Mouse (Mus musculus): ENCODE data around the gene Adgrf1. TPM values are rescaled to one million over a fixed set of nuclear protein-coding genes. Genes with fewer than 3 reads are reported as not detected.

Gene Adgrf1
- polyA plus RNA-seq, 1 experiment: not detected

- Histone ChIP-seq H3K4me3 (no peak overlapping the region), H3K4me2 (ENCODE audit: low read depth) (no peak overlapping the region), H3K79me2 (ENCODE audit: control insufficient read depth, insufficient read depth) (no peaks in the 10 kb centered on the region), H3K27me3 (ENCODE audit: control insufficient read depth, insufficient read depth, insufficient read length) (no peaks in the 10 kb centered on the region), H3K36me3 (ENCODE audit: control insufficient read depth, insufficient read depth) (no peaks in the 10 kb centered on the region), H3ac (ENCODE audit: control insufficient read depth, insufficient read length) (no peak overlapping the region)
- no peak for TF ChIP-seq POLR2AphosphoS2 (IDR thresholded peaks at IDR 0.05; ENCODE audit: insufficient read length, low read depth)
- TF ChIP-seq TCF12 (IDR thresholded peaks at IDR 0.05; ENCODE audit: insufficient read depth, poor library complexity, severe bottlenecking): no peak
- no peak for TF ChIP-seq MYOD1 (IDR thresholded peaks at IDR 0.05; ENCODE audit: control insufficient read depth in 1 of 3, insufficient read length in 2 of 3, low read depth in 2 of 3)
- TF ChIP-seq TCF3 (IDR thresholded peaks at IDR 0.05; ENCODE audit: insufficient read length, low read depth): no peak
- no peak for TF ChIP-seq MYOG (IDR thresholded peaks at IDR 0.05; ENCODE audit: control insufficient read depth in 1 of 3, insufficient read depth in 1 of 3, insufficient read length in 2 of 3, low read depth in 2 of 3)
- TF ChIP-seq MAX (IDR thresholded peaks at IDR 0.05; ENCODE audit: low read depth): no peak
- TF ChIP-seq POLR2A (IDR thresholded peaks at IDR 0.05; ENCODE audit: insufficient read length, low read depth): no peak
- no peak for TF ChIP-seq E2F4 (IDR thresholded peaks at IDR 0.05; ENCODE audit: insufficient read depth)
- TF ChIP-seq REST (IDR thresholded peaks at IDR 0.05; ENCODE audit: insufficient read depth, insufficient read length): no peak
- no peak for TF ChIP-seq SRF (IDR thresholded peaks at IDR 0.05; ENCODE audit: control insufficient read depth, insufficient read length, low read depth)
- no peak for TF ChIP-seq USF1 (IDR thresholded peaks at IDR 0.05; ENCODE audit: low read depth)
- no peak for TF ChIP-seq CEBPB (IDR thresholded peaks at IDR 0.05; ENCODE audit: insufficient read depth, poor library complexity, severe bottlenecking)
These were observed 4.2 kb upstream of the Adgrf1 start for GRCm38 (mm10) chr17:43265944-43266343.

DNA sequence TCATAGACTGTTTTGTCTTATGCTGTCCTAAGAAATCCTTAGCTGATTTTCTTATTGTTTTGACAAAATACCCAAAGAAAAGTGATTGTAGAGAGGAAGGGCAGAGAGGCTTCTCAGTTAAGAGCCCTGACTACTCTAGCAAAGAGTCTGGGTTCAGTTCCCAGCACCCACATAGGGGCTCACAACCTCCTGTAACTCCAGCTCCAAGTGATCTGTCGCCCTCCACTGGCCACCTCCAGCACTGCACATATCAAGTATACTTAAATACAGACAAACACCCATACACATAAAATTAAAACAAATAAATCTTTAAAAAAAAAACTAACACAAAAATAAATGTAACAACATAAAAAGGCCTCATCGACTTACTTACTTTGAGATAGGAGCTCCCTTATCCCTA lies 3.5 kb upstream of the Adgrf1 start:
- H3ac ChIP-seq (ENCODE audit: control insufficient read depth, insufficient read length): no peak overlapping the region
- H3K79me2 ChIP-seq (ENCODE audit: control insufficient read depth, insufficient read depth): no peaks in the 10 kb centered on the region
- no peak overlapping the region for H3K4me3 ChIP-seq
- H3K4me2 ChIP-seq (ENCODE audit: low read depth): no peak overlapping the region
- H3K27me3 ChIP-seq (ENCODE audit: control insufficient read depth, insufficient read depth, insufficient read length): no peaks in the 10 kb centered on the region
- no peak for TF ChIP-seq POLR2AphosphoS2 (IDR thresholded peaks at IDR 0.05; ENCODE audit: insufficient read length, low read depth)
- no peak for TF ChIP-seq MYOG (IDR thresholded peaks at IDR 0.05; ENCODE audit: control insufficient read depth in 1 of 3, insufficient read depth in 1 of 3, insufficient read length in 2 of 3, low read depth in 2 of 3)
- TF ChIP-seq SRF (IDR thresholded peaks at IDR 0.05; ENCODE audit: control insufficient read depth, insufficient read length, low read depth): no peak
- no peak for TF ChIP-seq POLR2A (IDR thresholded peaks at IDR 0.05; ENCODE audit: insufficient read length, low read depth)
- H3K36me3 ChIP-seq (ENCODE audit: control insufficient read depth, insufficient read depth): no peaks in the 10 kb centered on the region

GRCm38 (mm10) chr17:43267046-43267749 lies 2.9 kb upstream of the Adgrf1 start:
- Histone ChIP-seq H3K4me2 (ENCODE audit: low read depth) (no peak overlapping the region), H3ac (ENCODE audit: control insufficient read depth, insufficient read length) (no peak overlapping the region), H3K36me3 (ENCODE audit: control insufficient read depth, insufficient read depth) (no peaks in the 10 kb centered on the region), H3K27me3 (ENCODE audit: control insufficient read depth, insufficient read depth, insufficient read length) (no peaks in the 10 kb centered on the region), H3K4me3 (no peak overlapping the region), H3K79me2 (ENCODE audit: control insufficient read depth, insufficient read depth) (no peaks in the 10 kb centered on the region)
- TF ChIP-seq TCF12 (IDR thresholded peaks at IDR 0.05; ENCODE audit: insufficient read depth, poor library complexity, severe bottlenecking) (no peak), MYOD1 (IDR thresholded peaks at IDR 0.05; ENCODE audit: control insufficient read depth in 1 of 3, insufficient read length in 2 of 3, low read depth in 2 of 3) (no peak), POLR2AphosphoS2 (IDR thresholded peaks at IDR 0.05; ENCODE audit: insufficient read length, low read depth) (no peak)

- Histone ChIP-seq H3K4me2 (ENCODE audit: low read depth) (no peak overlapping the region), H3K36me3 (ENCODE audit: control insufficient read depth, insufficient read depth) (no peaks in the 10 kb centered on the region), H3K79me2 (ENCODE audit: control insufficient read depth, insufficient read depth) (no peaks in the 10 kb centered on the region), H3ac (ENCODE audit: control insufficient read depth, insufficient read length) (no peak overlapping the region), H3K27me3 (ENCODE audit: control insufficient read depth, insufficient read depth, insufficient read length) (no peaks in the 10 kb centered on the region), H3K4me3 (no peak overlapping the region)
- TF ChIP-seq CEBPB (IDR thresholded peaks at IDR 0.05; ENCODE audit: insufficient read depth, poor library complexity, severe bottlenecking): no peak
- no peak for TF ChIP-seq POLR2AphosphoS2 (IDR thresholded peaks at IDR 0.05; ENCODE audit: insufficient read length, low read depth)
- no peak for TF ChIP-seq TCF3 (IDR thresholded peaks at IDR 0.05; ENCODE audit: insufficient read length, low read depth)
- no peak for TF ChIP-seq TCF12 (IDR thresholded peaks at IDR 0.05; ENCODE audit: insufficient read depth, poor library complexity, severe bottlenecking)
- no peak for TF ChIP-seq MYOG (IDR thresholded peaks at IDR 0.05; ENCODE audit: control insufficient read depth in 1 of 3, insufficient read depth in 1 of 3, insufficient read length in 2 of 3, low read depth in 2 of 3)
- no peak for TF ChIP-seq USF1 (IDR thresholded peaks at IDR 0.05; ENCODE audit: low read depth)
- TF ChIP-seq MAX (IDR thresholded peaks at IDR 0.05; ENCODE audit: low read depth): no peak
These were observed 6.1 kb downstream of the Adgrf1 start for GRCm38 (mm10) chr17:43276220-43276619.

DNA sequence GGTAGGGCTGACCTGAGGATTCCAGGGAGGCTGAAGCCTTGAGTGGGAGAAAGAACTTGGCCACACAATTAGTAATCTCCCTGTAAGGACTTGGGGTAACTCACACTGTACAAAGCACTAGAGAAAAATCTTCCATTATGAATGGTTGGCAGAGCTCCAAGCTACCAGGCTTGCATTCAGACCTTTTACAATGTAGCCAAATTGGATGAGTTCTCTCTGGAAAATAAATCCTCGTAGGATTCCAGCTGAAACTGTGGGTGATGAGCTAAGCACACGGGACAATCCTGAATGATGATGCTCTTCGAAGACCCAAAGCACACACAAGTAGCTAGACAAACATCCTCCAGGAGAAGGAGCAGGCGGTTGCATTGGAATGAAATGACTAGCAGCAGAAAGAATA lies 7.1 kb downstream of the Adgrf1 start:
- TF ChIP-seq MAX (IDR thresholded peaks at IDR 0.05; ENCODE audit: low read depth) (no peak), TCF12 (IDR thresholded peaks at IDR 0.05; ENCODE audit: insufficient read depth, poor library complexity, severe bottlenecking) (no peak), MYOD1 (IDR thresholded peaks at IDR 0.05; ENCODE audit: control insufficient read depth in 1 of 3, insufficient read length in 2 of 3, low read depth in 2 of 3) (no peak), POLR2A (IDR thresholded peaks at IDR 0.05; ENCODE audit: insufficient read length, low read depth) (no peak), CEBPB (IDR thresholded peaks at IDR 0.05; ENCODE audit: insufficient read depth, poor library complexity, severe bottlenecking) (no peak), POLR2AphosphoS2 (IDR thresholded peaks at IDR 0.05; ENCODE audit: insufficient read length, low read depth) (no peak), TCF3 (IDR thresholded peaks at IDR 0.05; ENCODE audit: insufficient read length, low read depth) (no peak), E2F4 (IDR thresholded peaks at IDR 0.05; ENCODE audit: insufficient read depth) (no peak), REST (IDR thresholded peaks at IDR 0.05; ENCODE audit: insufficient read depth, insufficient read length) (no peak), USF1 (IDR thresholded peaks at IDR 0.05; ENCODE audit: low read depth) (no peak), SRF (IDR thresholded peaks at IDR 0.05; ENCODE audit: control insufficient read depth, insufficient read length, low read depth) (no peak), MYOG (IDR thresholded peaks at IDR 0.05; ENCODE audit: control insufficient read depth in 1 of 3, insufficient read depth in 1 of 3, insufficient read length in 2 of 3, low read depth in 2 of 3) (no peak)
- Histone ChIP-seq H3K27me3 (ENCODE audit: control insufficient read depth, insufficient read depth, insufficient read length) (no peaks in the 10 kb centered on the region), H3K36me3 (ENCODE audit: control insufficient read depth, insufficient read depth) (no peaks in the 10 kb centered on the region), H3K4me2 (ENCODE audit: low read depth) (no peak overlapping the region), H3K79me2 (ENCODE audit: control insufficient read depth, insufficient read depth) (no peaks in the 10 kb centered on the region), H3K4me3 (no peak overlapping the region), H3ac (ENCODE audit: control insufficient read depth, insufficient read length) (no peak overlapping the region)

Measured in myocyte (in vitro differentiated cells).